Mouse (Mus musculus) kidney, embryonic 14.5 days (tissue): ENCODE measurements around the gene Rnf224. TPM values are rescaled to one million over a fixed set of nuclear protein-coding genes. Genes with fewer than 3 reads are reported as not detected.

Experiments
- ATAC-seq: fragments of 200-750 bp; cut with Nextera tagmentation; 2 replicates; pipeline ENCODE4 v1.8.0; 2017; ENCODE audit warnings: moderate number of reproducible peaks, mild to moderate bottlenecking, moderate TSS enrichment, moderate library complexity; ENCODE audit not compliant: low FRiP score, low TSS enrichment
- H3K27ac ChIP-seq: fragments of 300-500 bp; sonication (generic); 2 replicates; pipeline ENCODE4 v1.5.1; 2014; ENCODE audit warnings: low read depth, mild to moderate bottlenecking, low read length, moderate library complexity, mixed read lengths
- H3K27me3 ChIP-seq: fragments of 300-500 bp; sonication (generic); 2 replicates; pipeline ENCODE4 v1.6.1; 2014; ENCODE audit warnings: mild to moderate bottlenecking, low read length; ENCODE audit not compliant: control insufficient read depth, insufficient read depth
- H3K36me3 ChIP-seq: fragments of 300-500 bp; sonication (generic); 2 replicates; pipeline ENCODE4 v1.6.1; 2014; ENCODE audit warnings: low read length, mixed read lengths; ENCODE audit not compliant: control insufficient read depth, insufficient read depth
- H3K4me1 ChIP-seq: fragments of 300-500 bp; sonication (generic); 2 replicates; pipeline ENCODE4 v1.6.1; 2014; ENCODE audit warnings: low read length, mixed read lengths; ENCODE audit not compliant: control insufficient read depth, insufficient read depth
- H3K4me2 ChIP-seq: fragments of 300-500 bp; sonication (generic); replicated peaks from 2 replicates; pipeline ENCODE4 v1.6.1; 2014; ENCODE audit warnings: low read depth, mild to moderate bottlenecking, low read length
- H3K4me3 ChIP-seq: fragments of 300-500 bp; sonication (generic); 2 replicates; pipeline ENCODE4 v1.5.1; 2014; ENCODE audit warnings: mild to moderate bottlenecking, low read length
- H3K9ac ChIP-seq: fragments of 300-500 bp; sonication (generic); 2 replicates; pipeline ENCODE4 v1.6.1; 2014; ENCODE audit warnings: low read depth, mild to moderate bottlenecking, low read length, moderate library complexity
- H3K9me3 ChIP-seq: fragments of 300-500 bp; sonication (generic); 2 replicates; pipeline ENCODE4 v1.6.1; 2016; ENCODE audit warnings: low read length; ENCODE audit not compliant: control insufficient read depth
- WGBS: fragments of 180-500 bp; shearing (Covaris S2); extraction: QIAGEN DNeasy Blood & Tissue Kit; methylation state at CpG from one replicate; pipeline ENCODE4 v1.1.7; 2014; 5-methylcytosine and 5-hydroxymethylcytosine counted together
- polyA plus RNA-seq: library from polyadenylated mRNA; unstranded; fragments of >200 nt; fragmentation: Nextera tagmentation; extraction: Ambion mirVana; gene quantifications from 2 replicates; pipeline ENCODE4 v1.2.1, GENCODE M21; 2014

Rnf224 gene
- polyA plus RNA-seq, 1 experiment from 2014 or later: 0.39 TPM

- H3K4me2 ChIP-seq: no peak overlapping the region
- no peaks in the 10 kb centered on the region for H3K9me3 ChIP-seq
- H3K27me3 ChIP-seq: peaks cover 14% of the 10 kb centered on the region
- H3K27ac ChIP-seq: no peak overlapping the region
- H3K36me3 ChIP-seq: peaks cover 24% of the 10 kb centered on the region
- no peak overlapping the region for H3K4me3 ChIP-seq
- ATAC-seq: no peak
- H3K4me1 ChIP-seq: peaks cover 24% of the 10 kb centered on the region
- no peak overlapping the region for H3K9ac ChIP-seq
Measured at GRCm38 (mm10) chr2:25267241-25267640, 30.7 kb upstream of the Rnf224 start.

- Histone ChIP-seq H3K36me3 (peaks cover 24% of the 10 kb centered on the region), H3K27me3 (peaks cover 14% of the 10 kb centered on the region), H3K9ac (peak overlapping the region; percentile 24; the same call in 1 of the 2 replicates), H3K4me3 (no peak overlapping the region), H3K27ac (no peak overlapping the region), H3K4me1 (peaks cover 24% of the 10 kb centered on the region), H3K4me2 (no peak overlapping the region), H3K9me3 (no peaks in the 10 kb centered on the region)
- ATAC-seq: no peak
- 28% methylated on average over 2 of the region's 2 CpGs for WGBS
Measured at GRCm38 (mm10) chr2:25266720-25267119, 30.1 kb upstream of the Rnf224 start.

- no peak overlapping the region for H3K27ac ChIP-seq
- no peak overlapping the region for H3K4me3 ChIP-seq
- 60% methylated on average over 6 of the region's 6 CpGs for WGBS
Measured at GRCm38 (mm10) chr2:25265897-25266656, 29.5 kb upstream of the Rnf224 start.

GRCm38 (mm10) chr2:25264851-25265250, 28.3 kb upstream of the Rnf224 start:
- H3K9me3 ChIP-seq: no peaks in the 10 kb centered on the region
- 70% methylated on average over 3 of the region's 3 CpGs for WGBS
- H3K27me3 ChIP-seq: peaks cover 14% of the 10 kb centered on the region
- no peak overlapping the region for H3K27ac ChIP-seq
- H3K9ac ChIP-seq: no peak overlapping the region
- H3K4me1 ChIP-seq: peaks cover 14% of the 10 kb centered on the region
- H3K4me3 ChIP-seq: no peak overlapping the region
- H3K4me2 ChIP-seq: peak overlapping the region; percentile 15; the same call in 1 of the 2 replicates
- peaks cover 12% of the 10 kb centered on the region for H3K36me3 ChIP-seq
- ATAC-seq: no peak

More at GRCm38 (mm10) chr2:25265897-25266656, 29.5 kb upstream of the Rnf224 start:
- peaks cover 23% of the 10 kb centered on the region for H3K36me3 ChIP-seq
- no peak overlapping the region for H3K4me2 ChIP-seq
- ATAC-seq: no peak
- H3K27me3 ChIP-seq: peaks cover 14% of the 10 kb centered on the region
- H3K4me1 ChIP-seq: peaks cover 18% of the 10 kb centered on the region
- peak overlapping the region; percentile 24; the same call in 1 of the 2 replicates for H3K9ac ChIP-seq
- no peaks in the 10 kb centered on the region for H3K9me3 ChIP-seq

GRCm38 (mm10) chr2:25264286-25264660, 27.7 kb upstream of the Rnf224 start:
- Histone ChIP-seq H3K27me3 (peaks cover 14% of the 10 kb centered on the region), H3K36me3 (peaks cover 6% of the 10 kb centered on the region), H3K4me2 (peak overlapping the region; percentile 15; the same call in 1 of the 2 replicates), H3K4me1 (peaks cover 14% of the 10 kb centered on the region), H3K4me3 (no peak overlapping the region; the same call in 1 of the 2 replicates), H3K27ac (no peak overlapping the region), H3K9me3 (no peaks in the 10 kb centered on the region), H3K9ac (no peak overlapping the region; the same call in 1 of the 2 replicates)
- ATAC-seq: no peak
- WGBS: 81% methylated on average over 5 of the region's 5 CpGs

GRCm38 (mm10) chr2:25263623-25264285, 27.2 kb upstream of the Rnf224 start:
- no peak for ATAC-seq
- no peaks in the 10 kb centered on the region for H3K9me3 ChIP-seq
- H3K27me3 ChIP-seq: peaks cover 14% of the 10 kb centered on the region
- peak overlapping the region; percentile 78 for H3K4me3 ChIP-seq
- H3K27ac ChIP-seq: no peak overlapping the region
- 19% methylated on average over 12 of the region's 12 CpGs for WGBS
- H3K36me3 ChIP-seq: peaks cover under 1% of the 10 kb centered on the region
- peak overlapping the region; percentile 99 for H3K4me2 ChIP-seq
- H3K4me1 ChIP-seq: peaks cover 14% of the 10 kb centered on the region
- H3K9ac ChIP-seq: peak overlapping the region; percentile 66

GRCm38 (mm10) chr2:25262795-25263622, 26.4 kb upstream of the Rnf224 start:
- Histone ChIP-seq H3K9ac (peak overlapping the region; percentile 66), H3K36me3 (no peaks in the 10 kb centered on the region), H3K4me2 (peak overlapping the region; percentile 99), H3K27me3 (peaks cover 14% of the 10 kb centered on the region), H3K4me3 (peak overlapping the region; percentile 78), H3K27ac (no peak overlapping the region), H3K4me1 (peaks cover 14% of the 10 kb centered on the region), H3K9me3 (no peaks in the 10 kb centered on the region)
- ATAC-seq: peak; percentile 16
- WGBS: under 1% methylated on average over 73 of the region's 82 CpGs

GRCm38 (mm10) chr2:25262291-25262767, 25.7 kb upstream of the Rnf224 start, which contains the start of gene Tprn:
Gene Tprn (plus strand): TSS chr2:25262618.
- H3K4me1 ChIP-seq: peaks cover 14% of the 10 kb centered on the region
- peak within 1 kb of the TSS; percentile 78 for H3K4me3 ChIP-seq
- under 1% methylated on average over 39 of the region's 39 CpGs for WGBS
- peak within 1 kb of the TSS; percentile 99 for H3K4me2 ChIP-seq
- peaks cover 14% of the 10 kb centered on the region for H3K27me3 ChIP-seq
- H3K36me3 ChIP-seq: no peaks in the 10 kb centered on the region
- H3K27ac ChIP-seq: no peak within 1 kb of the TSS; the same call in 1 of the 2 replicates
- peak; percentile 99 for ATAC-seq
- peak within 1 kb of the TSS; percentile 66 for H3K9ac ChIP-seq
- no peaks in the 10 kb centered on the region for H3K9me3 ChIP-seq
